In genomic region chrX:135805780-135806179, GRCm38 (mm10) we compare ENCODE assay signal across 9 mouse cellular contexts. TPM values are rescaled to one million over a fixed set of nuclear protein-coding genes. Genes with fewer than 3 reads are reported as not detected.
A peak's percentile ranks its signal among the peaks of the same experiment; 100 is the strongest.
DNase-seq lines count a peak whose midpoint lies in the region; ATAC-seq and TF ChIP-seq lines count a peak whose summit lies in the region.
"Had no signal": no experiment of that assay in that cellular context is flagged by ENCODE, and none has a peak within 500 bp of the region (broad histone marks: within the 10 kb centered on the region; RNA-seq: fewer than 3 reads in every experiment).

No protein-coding gene starts in this region.

- H3K36me3 ChIP-seq in hindbrain, embryonic 14.5 days (replicated peaks; ENCODE audit: control insufficient read depth, insufficient read depth), result peaks cover 21% of the 10 kb centered on the region
- peaks cover 11% of the 10 kb centered on the region for H3K36me3 ChIP-seq in hindbrain, embryonic 13.5 days
- no peaks in the 10 kb centered on the region for H3K36me3 ChIP-seq in midbrain, postnatal 0 days (ENCODE audit: insufficient read depth, low read length)

- peak; percentile 87 for TF ChIP-seq CTCF in midbrain, postnatal 0 days (IDR thresholded peaks at IDR 0.05)

- no peaks in the 10 kb centered on the region for H3K27me3 ChIP-seq in hindbrain, embryonic 14.5 days (ENCODE audit: control insufficient read depth, insufficient read depth, low read length)
- H3K27me3 ChIP-seq in hindbrain, embryonic 13.5 days, result no peaks in the 10 kb centered on the region
- no peaks in the 10 kb centered on the region for H3K27me3 ChIP-seq in midbrain, postnatal 0 days (ENCODE audit: insufficient read depth, low read length)

- DNase-seq in hindbrain, embryonic 14.5 days (ENCODE audit: low spot score), result peak; percentile 79
- peak; percentile 34 for DNase-seq in urinary bladder, postnatal 25 days (ENCODE audit: low spot score)
- DNase-seq in urinary bladder, adult 2 months (ENCODE audit: low spot score), result no peak
- DNase-seq in cerebellum, adult 11-12 months, result peak; percentile 14
- peak; percentile 50 for DNase-seq in heart, postnatal 4 days
- peak; percentile 54 for DNase-seq in midbrain, postnatal 0 days (ENCODE audit: low spot score)

- no peak overlapping the region for H3K27ac ChIP-seq in hindbrain, embryonic 14.5 days
- no peak overlapping the region for H3K27ac ChIP-seq in hindbrain, embryonic 13.5 days
- H3K27ac ChIP-seq in midbrain, postnatal 0 days (ENCODE audit: low read depth, low read length), result no peak overlapping the region

- no peak for ATAC-seq in hindbrain, embryonic 14.5 days (ENCODE audit: low FRiP score)
- ATAC-seq in hindbrain, embryonic 13.5 days (ENCODE audit: low FRiP score), result no peak
- no peak for ATAC-seq in midbrain, postnatal 0 days (ENCODE audit: low FRiP score)
- ATAC-seq in erythroid progenitor cell, adult 5-6 weeks (replicated peaks; ENCODE audit: low FRiP score, poor library complexity, severe bottlenecking), result no peak

- 23% methylated on average over 1 of the region's 1 CpGs for WGBS in hindbrain, embryonic 14.5 days
- 33% methylated on average over 1 of the region's 1 CpGs for WGBS in hindbrain, embryonic 13.5 days
- 12% methylated on average over 1 of the region's 1 CpGs for WGBS in midbrain, postnatal 0 days

- no peak overlapping the region for H3K9ac ChIP-seq in hindbrain, embryonic 14.5 days
- no peak overlapping the region for H3K9ac ChIP-seq in hindbrain, embryonic 13.5 days
- no peak overlapping the region for H3K9ac ChIP-seq in midbrain, postnatal 0 days (replicated peaks; ENCODE audit: low read length, poor library complexity, severe bottlenecking)

- no peaks in the 10 kb centered on the region for H3K9me3 ChIP-seq in hindbrain, embryonic 14.5 days (ENCODE audit: control insufficient read depth, low read length)
- no peaks in the 10 kb centered on the region for H3K9me3 ChIP-seq in hindbrain, embryonic 13.5 days
- H3K9me3 ChIP-seq in midbrain, postnatal 0 days (ENCODE audit: low read length), result no peaks in the 10 kb centered on the region

- no peak overlapping the region for H3K4me2 ChIP-seq in hindbrain, embryonic 14.5 days (replicated peaks)
- H3K4me2 ChIP-seq in hindbrain, embryonic 13.5 days, result no peak overlapping the region
- no peak overlapping the region for H3K4me2 ChIP-seq in midbrain, postnatal 0 days (ENCODE audit: low read depth, low read length, poor library complexity, severe bottlenecking)

- no peaks in the 10 kb centered on the region for H3K4me1 ChIP-seq in hindbrain, embryonic 14.5 days (replicated peaks; ENCODE audit: control insufficient read depth, insufficient read depth, low read length)
- no peaks in the 10 kb centered on the region for H3K4me1 ChIP-seq in hindbrain, embryonic 13.5 days (replicated peaks)
- H3K4me1 ChIP-seq in midbrain, postnatal 0 days (ENCODE audit: insufficient read depth, low read length), result no peaks in the 10 kb centered on the region

- H3K4me3 ChIP-seq in hindbrain, embryonic 14.5 days (replicated peaks; ENCODE audit: low read length), result no peak overlapping the region
- H3K4me3 ChIP-seq in hindbrain, embryonic 13.5 days, result no peak overlapping the region
- no peak overlapping the region for H3K4me3 ChIP-seq in midbrain, postnatal 0 days (ENCODE audit: low read depth, low read length)
- H3K4me3 ChIP-seq: myocyte had no signal

RNA-seq across cellular contexts. Expression of gene Bhlhb9, which starts 8.4 kb away (rescaled TPM):
- 116 and 121 TPM in 2 replicates for polyA plus RNA-seq in hindbrain, embryonic 14.5 days (2014; fragmentation: Nextera tagmentation; extraction: Ambion mirVana)
- polyA plus RNA-seq in hindbrain, embryonic 13.5 days (2015; fragmentation: Nextera tagmentation; extraction: Ambion mirVana), result 107 and 112 TPM in 2 replicates
- 13.4 and 14.1 TPM in 2 replicates for polyA plus RNA-seq in urinary bladder, adult 2 months (2012; rRNA removed)
- total RNA-seq in heart, postnatal 4 days (2021), result 10 to 100 TPM; 47.2 to 61.2 TPM
- total RNA-seq in midbrain, postnatal 0 days (2014; rRNA removed), result 69.9 and 80.2 TPM in 2 replicates
- polyA plus RNA-seq in midbrain, postnatal 0 days (2015; fragmentation: Nextera tagmentation; extraction: Ambion mirVana), result 106 and 109 TPM in 2 replicates
- 0.72 and 15.1 TPM in 2 replicates for total RNA-seq in erythroid progenitor cell, adult 5-6 weeks (2015; ENCODE audit: low replicate concordance)
- 0.08 and 5.4 TPM in 2 replicates for total RNA-seq in erythroid progenitor cell, adult 5-6 weeks (2017; ENCODE audit: low replicate concordance)

RNA-seq across cellular contexts. Expression of gene Gprasp2, which starts 33.1 kb away (rescaled TPM):
- 182 and 225 TPM in 2 replicates for polyA plus RNA-seq in hindbrain, embryonic 14.5 days (2014; fragmentation: Nextera tagmentation; extraction: Ambion mirVana)
- 145 and 151 TPM in 2 replicates for polyA plus RNA-seq in hindbrain, embryonic 13.5 days (2015; fragmentation: Nextera tagmentation; extraction: Ambion mirVana)
- 6.3 and 7.6 TPM in 2 replicates for polyA plus RNA-seq in urinary bladder, adult 2 months (2012; rRNA removed)
- total RNA-seq in heart, postnatal 4 days (2021), result 10 to 100 TPM in 1 of 2 experiments, 1 to 10 TPM in 1; 8.0 to 11.9 TPM
- total RNA-seq in midbrain, postnatal 0 days (2014; rRNA removed), result 198 and 252 TPM in 2 replicates
- 285 and 291 TPM in 2 replicates for polyA plus RNA-seq in midbrain, postnatal 0 days (2015; fragmentation: Nextera tagmentation; extraction: Ambion mirVana)
- total RNA-seq in erythroid progenitor cell, adult 5-6 weeks (2015; ENCODE audit: low replicate concordance), result not detected in 2 replicates
- not detected in 2 replicates for total RNA-seq in erythroid progenitor cell, adult 5-6 weeks (2017; ENCODE audit: low replicate concordance)

Comparison
In these comparisons a context has a peak if more than half of its experiments do, and no peak if none do; other contexts are left out.
1. RNA of gene Gprasp2, which starts 33.1 kb away (polyA plus RNA-seq): 285 to 291 TPM in midbrain, postnatal 0 days, 182 to 225 TPM in hindbrain, embryonic 14.5 days and 145 to 151 TPM in hindbrain, embryonic 13.5 days; 6.3 to 7.6 TPM in urinary bladder, adult 2 months; every median in the first group is over 10 times any median in the second.